Mouse (Mus musculus) cerebellum, adult 18-20 months (tissue): ENCODE measurements around the gene Arr3.

Experiments used
- DNase-seq, 2 experiments: peaks; one replicate each; pipeline ENCODE4 v3.0.0; 2021

The Arr3 gene

DNA sequence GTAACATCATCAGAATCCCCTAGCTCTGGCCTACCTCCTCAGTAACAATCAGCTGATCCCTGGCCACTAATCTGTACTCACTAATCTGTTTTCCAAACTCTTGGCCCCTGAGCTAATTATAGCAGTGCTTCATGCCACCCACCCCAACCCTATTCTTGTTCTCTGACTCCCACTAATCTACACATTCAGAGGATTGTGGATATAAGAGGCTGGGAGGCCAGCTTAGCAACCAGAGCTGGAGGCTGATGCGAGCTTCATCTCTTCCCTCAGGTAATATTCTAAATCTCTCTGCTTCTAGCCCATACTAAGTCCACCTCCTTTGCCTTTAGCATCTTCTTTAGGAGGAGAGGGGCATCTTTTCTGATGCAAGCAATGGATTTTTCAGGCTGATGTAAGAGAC lies at the start of gene Arr3:
TSS of gene Arr3 (plus strand) at position 184 of the 400 bp plus-strand sequence.
- no peak for DNase-seq

DNA sequence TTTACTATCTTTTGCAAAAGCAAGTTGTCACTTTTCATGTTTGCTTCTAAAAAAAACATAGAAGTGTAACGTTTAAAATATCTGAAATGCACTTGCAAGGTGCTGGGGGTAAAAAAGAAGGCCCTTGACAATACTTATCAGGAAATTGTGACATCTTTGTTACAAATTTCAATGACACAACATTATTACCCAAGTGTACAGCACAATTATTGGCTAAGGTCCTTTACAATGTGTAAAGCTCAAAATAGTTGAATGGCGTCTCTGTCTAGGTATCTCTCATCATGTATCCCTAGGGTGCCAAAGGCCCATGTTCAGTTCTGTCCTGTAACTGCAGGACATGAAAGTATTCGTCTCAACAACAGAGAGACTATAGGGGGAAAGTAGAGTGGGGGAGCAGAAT lies 49.3 kb upstream of the Arr3 start:
- no peak for DNase-seq

DNA sequence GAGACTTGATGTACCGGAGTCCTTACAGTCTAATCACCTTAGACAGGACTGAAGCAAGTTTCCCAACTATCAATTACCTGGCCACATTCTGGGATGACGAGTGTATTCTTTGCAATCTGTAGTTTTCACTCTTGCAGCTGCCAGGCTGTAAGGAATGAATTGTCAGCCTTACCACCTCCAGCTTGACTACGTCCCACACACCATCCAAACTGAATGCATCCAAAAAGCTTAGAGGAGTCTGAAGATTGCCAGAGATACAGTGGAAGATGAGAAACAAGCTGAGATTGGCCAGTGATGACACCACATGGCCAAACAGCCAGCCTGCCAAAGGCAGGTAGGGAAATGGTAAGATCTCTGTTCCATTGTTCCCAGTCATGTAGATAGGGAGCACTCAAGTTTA lies 39.6 kb upstream of the Arr3 start:
- DNase-seq: no peak

DNA sequence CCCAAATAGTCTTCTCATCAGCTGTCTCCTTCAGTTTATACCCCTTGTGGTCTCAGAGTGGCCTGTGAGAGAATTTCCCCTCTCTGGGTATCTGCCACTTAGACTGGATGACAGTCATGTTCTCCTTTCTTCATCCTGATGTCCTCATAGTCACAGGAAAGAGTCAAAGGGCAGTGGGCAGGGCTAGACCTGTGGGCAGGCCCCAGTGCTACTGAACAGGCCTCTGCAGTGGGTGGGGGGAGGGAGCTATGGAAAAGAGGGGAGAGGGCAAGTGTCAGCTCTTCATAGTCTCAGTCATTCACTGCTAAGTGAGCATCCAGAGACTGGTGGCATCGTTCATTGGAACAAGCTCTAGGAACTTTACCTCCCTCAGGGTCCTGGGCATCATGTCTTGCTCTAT lies 33.3 kb upstream of the Arr3 start, which contains the start of gene Awat1:
TSS of gene Awat1 (plus strand) at position 301 of the 400 bp plus-strand sequence.
- no peak for DNase-seq

DNA sequence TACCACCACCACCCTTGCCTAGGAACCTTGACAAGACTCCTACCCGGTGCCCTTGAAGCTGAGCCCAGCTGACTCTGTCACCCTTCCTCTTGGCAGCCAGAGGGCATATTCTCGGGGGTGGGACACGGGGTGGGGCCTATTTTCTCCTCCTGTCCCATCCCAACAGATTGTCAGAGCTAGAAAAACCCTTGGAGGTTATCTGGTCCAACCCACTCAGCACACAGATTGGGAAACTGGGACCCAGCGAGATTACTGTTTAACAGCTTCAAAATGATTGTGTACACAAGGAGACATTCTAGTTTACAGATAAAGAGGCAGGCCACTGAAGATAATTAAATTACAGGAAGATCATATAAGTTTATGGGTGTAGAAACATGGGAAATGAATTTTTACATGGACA lies 10.5 kb upstream of the Arr3 start, which contains the start of gene P2ry4:
TSS of gene P2ry4 (minus strand) at position 79 of the 400 bp plus-strand sequence.
- no peak for DNase-seq

DNA sequence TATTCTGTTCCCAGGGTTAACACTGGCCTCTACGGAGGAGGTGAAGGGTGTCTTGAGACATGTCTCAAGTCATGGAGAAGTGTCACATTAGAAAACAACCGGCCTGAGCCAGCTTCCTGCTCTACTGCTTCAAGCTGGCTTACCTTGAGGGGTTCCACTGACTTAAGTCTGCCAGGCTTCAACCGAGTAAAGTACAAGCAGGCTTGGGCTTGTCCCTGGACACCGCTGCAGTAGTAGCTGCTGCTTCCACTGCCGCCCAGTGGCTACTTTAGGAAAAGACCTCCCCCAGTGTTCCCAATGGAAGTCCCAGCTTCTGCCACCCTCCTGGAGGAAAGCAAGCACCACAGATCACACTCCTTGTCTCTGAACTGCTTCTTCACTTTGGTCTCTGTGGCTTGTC lies 7.9 kb upstream of the Arr3 start:
- peak in 1 of 2 experiments; percentile 13 for DNase-seq

DNA sequence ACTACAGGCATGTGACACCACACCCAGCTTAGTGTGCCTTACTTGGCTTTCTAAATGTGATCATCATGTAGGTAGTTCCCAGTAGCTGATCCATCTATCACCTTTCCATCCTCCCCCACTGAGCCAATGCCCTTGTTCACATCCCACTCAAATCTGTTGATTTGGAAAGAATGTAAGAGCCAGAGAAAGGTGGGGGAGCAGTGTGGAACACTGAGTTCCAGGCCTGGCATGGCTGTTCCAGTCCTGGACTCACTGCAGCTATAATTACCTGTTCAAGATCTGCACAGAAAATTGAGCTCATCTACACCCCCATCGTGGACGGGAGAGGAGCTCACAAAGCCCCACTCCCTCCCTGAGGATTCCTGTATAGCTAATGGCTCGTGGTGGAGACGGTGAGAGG lies 5.5 kb upstream of the Arr3 start:
- no peak for DNase-seq

DNA sequence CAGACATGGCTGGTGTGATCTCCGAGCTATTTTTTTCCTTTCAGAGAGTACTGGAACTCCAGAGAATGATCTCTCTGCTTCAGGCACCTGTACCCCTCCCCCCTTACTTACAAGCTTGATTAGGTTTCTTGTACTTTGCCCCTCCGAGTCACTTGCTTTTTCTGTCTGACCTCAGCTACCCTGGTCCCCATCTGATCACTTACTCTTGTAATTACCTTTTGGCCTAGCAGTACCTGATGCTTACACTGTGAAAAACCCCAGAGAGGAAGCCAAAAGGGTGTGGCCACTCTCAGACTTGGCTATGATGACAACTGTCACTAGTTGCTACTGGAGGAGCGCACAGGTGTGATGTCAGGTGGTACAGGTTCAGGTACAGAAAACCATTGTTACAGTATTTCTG lies 13.2 kb downstream of the Arr3 start:
- no peak for DNase-seq

DNA sequence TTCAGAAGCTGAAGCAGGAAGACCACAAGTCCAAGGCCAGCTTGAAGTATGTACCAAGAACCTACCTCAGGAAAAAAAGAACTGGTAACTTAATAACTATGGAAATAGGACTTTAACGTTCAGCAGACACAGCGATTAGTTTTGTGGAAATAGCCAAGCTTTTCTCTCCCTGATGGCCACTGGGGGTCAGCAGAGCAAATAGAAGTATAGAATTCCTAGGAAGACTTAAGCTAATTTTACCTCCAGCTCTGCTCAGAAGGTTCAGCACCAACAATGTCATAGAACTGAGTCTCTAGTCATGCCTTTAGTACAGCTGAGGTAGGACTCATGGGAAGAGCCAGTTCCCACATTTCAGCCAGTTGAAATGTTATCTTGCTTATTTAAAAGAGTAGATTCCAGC lies 16.1 kb downstream of the Arr3 start:
- peak in 1 of 2 experiments; percentile 4 for DNase-seq

DNA sequence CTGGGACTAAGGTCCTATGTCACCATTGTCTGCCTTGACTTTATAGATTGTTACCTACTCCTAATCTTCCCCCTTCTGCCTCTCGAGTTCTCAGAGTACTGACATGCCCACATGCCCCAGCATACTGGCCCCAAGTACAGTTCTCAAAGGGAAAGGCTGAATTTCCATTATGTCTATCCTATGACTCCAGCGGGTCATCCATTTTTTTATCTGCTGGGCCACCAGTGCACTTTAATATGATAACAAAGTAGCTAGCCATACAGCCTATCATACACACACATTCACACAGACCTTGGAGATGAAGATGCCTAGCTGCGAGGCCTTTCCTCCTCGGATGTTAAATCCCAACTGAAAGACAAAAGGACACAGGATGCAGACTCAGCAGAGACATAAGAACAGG lies 18.9 kb downstream of the Arr3 start:
- DNase-seq: no peak

DNA sequence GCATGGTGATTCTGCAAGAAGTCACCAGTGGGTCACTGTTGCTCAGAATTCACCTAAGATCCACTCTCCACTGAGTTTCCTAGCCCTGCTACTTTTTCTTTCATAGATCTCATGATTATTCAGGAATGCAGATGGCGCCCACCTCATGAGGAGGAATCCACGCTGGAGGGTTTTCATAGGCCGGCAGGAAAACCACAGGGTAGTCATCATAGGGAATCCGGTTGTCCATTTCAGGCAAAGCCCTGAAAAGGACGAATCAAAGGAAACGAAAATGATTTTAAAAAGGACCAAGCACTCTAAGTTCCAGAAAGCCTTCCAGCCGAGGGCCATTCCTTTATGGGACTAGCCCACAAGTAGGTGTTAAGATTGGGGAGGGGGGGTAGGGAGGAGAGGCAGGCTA lies 19.8 kb downstream of the Arr3 start:
- DNase-seq: no peak

DNA sequence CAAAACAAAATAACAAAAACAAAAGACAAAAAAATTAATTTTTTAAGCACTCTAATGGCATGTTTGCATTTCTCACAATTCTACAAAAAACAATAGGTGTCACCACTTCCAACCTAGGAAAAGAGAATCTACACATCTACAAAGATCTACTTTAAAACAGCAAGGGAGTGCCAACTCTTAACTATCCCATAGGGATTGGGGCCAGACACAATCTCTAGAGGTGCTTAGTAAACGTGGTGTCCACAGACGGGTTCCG lies 20.2 kb downstream of the Arr3 start, which contains the start of gene Kif4:
TSS of gene Kif4 (plus strand) at position 192 of the 256 bp plus-strand sequence.
- no peak for DNase-seq

DNA sequence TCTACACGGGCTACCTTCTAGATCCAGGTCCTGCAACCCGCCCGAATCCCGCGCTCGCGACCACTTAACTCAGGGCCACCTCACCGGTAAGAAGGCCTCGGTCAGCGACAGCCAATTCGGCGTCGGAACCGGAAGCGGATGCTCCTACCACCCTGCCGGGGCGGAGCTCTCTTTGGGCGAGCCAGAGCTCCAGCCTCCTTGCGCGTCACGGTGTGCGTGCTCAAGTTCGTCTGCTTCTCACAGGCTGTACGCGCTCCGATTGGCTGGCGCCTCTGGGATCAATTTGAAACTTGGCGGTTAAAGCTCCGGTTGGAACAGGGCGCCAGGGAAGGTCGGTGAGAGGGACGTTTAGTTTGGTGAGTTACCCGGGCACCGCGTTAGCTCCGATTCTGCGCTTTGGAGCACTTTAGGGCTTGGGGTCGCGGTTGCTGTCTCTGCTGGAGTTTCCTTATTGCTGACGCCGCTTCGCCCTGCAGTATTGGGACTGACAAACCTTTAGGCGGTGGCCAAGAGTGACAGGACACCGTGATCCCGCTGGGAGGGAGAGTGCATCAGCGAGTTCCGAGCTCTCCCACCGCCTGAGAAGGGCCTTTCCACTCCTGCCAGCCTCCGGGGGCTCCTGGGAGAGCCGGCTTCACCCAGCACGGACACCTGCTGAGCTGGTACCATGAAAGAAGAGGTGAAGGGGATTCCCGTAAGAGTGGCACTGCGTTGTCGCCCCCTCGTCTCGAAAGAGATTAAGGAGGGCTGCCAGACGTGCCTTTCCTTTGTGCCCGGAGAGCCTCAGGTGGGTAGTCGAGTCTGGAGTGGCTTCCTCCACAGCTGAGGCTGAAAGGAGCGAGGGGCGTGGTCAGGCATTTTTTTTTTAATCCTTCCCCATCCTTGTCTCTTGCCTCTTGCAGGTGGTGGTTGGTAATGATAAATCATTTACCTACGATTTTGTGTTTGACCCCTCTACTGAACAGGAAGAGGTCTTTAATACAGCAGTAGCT lies 20.8 kb downstream of the Arr3 start, which contains the start of gene Pdzd11:
TSS of gene Pdzd11 (minus strand) at position 767 of the 992 bp plus-strand sequence.
- peak; percentile 84 to 93 for DNase-seq

DNA sequence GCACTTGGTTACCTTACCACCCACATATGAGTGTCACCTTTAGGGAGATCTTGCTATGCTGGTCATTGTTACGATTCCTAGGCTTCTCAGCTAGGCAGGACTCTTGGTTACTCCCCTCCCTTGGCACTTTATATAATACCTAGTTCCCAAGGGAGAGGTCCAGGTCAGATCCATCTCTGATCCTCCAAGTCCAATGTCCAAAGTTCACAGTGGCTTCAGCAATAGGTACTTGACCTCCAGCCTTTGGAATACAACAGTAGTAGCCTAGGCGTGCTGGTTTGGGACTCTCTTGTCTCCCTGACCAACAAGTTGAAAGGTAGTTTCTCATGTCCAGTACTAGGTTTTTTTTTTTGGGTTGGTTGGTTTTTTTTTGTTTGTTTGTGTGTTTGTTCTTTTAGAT lies 23.8 kb downstream of the Arr3 start:
- DNase-seq: no peak

DNA sequence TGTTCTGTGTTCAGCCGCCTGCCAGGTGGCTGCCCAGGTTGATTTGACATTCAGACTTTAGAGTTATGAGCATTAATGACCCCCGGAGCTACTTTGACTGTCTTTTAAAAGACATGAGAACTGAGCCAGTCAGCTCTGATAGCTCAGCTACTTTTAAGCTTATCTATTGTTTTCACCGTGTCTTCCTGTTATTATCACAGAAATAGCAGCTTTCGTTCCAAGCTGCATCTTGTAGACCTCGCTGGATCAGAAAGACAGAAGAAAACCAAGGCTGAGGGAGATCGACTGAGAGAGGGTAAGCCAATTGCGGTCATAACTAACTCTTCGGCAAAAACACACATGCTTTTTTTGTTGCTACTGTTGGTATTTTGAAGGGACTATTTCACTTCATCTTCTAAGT lies 33.2 kb downstream of the Arr3 start:
- DNase-seq: no peak

DNA sequence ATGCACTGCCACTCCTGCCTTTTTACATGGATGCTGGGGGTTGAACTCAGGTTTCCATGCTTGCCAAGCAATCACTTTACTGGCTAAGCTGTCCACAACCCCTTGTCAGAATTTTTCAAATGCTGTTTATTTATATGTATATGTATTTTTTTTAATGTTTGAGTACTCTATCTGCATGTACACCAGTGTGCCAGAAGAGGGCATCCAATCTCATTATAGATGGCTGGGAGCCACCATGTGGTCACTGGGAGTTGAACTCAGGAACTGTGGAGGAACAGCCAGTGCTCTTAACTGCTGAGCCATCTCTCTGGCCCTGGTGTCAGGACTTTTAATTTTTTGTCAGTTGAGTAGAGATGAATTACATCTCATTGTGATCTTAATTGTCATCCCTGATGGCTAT lies 47.6 kb downstream of the Arr3 start:
- DNase-seq: no peak

DNA sequence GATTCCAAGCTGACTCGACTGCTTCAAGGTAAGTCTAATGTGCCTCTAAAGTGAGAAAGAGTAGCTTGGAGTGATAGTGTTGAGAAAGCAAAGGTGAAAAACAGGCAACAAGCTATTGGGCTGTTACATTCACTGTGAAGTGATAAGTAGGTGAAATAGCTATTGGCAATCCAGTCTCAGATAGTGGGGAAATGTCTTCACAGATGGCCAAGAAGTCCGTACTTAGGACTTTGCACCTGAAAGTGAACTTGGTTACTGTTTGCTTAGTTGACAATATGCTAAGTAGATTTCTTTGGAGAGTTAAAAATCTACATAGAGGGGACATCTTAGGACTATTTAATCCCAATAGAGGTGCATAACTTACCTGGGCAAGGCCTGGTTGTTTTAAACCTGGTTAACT lies 59.5 kb downstream of the Arr3 start:
- DNase-seq: no peak
